Mouse (Mus musculus) stomach, embryonic 15.5 days (tissue): ENCODE data around the gene Eml5. TPM values are rescaled to one million over a fixed set of nuclear protein-coding genes. Genes with fewer than 3 reads are reported as not detected.

ENCODE experiments used
- ATAC-seq: fragments of 200-750 bp; cut with Nextera tagmentation; 2 replicates; pipeline ENCODE4 v1.8.0; 2017; ENCODE audit warnings: low read depth, moderate number of reproducible peaks, moderate TSS enrichment; ENCODE audit not compliant: insufficient read depth, low FRiP score
- H3K27ac ChIP-seq: fragments of 300-500 bp; sonication (generic); 2 replicates; pipeline ENCODE4 v1.5.1; 2015; ENCODE audit warnings: mild to moderate bottlenecking, inconsistent platforms
- H3K27me3 ChIP-seq: fragments of 300-500 bp; sonication (generic); replicated peaks from 2 replicates; pipeline ENCODE4 v1.6.1; 2015; ENCODE audit warnings: inconsistent platforms
- H3K36me3 ChIP-seq: fragments of 300-500 bp; sonication (generic); 2 replicates; pipeline ENCODE4 v1.6.1; 2015; ENCODE audit warnings: inconsistent platforms
- H3K4me1 ChIP-seq: fragments of 300-500 bp; sonication (generic); 2 replicates; pipeline ENCODE4 v1.6.1; 2015; ENCODE audit warnings: inconsistent platforms
- H3K4me2 ChIP-seq: fragments of 300-500 bp; sonication (generic); 2 replicates; pipeline ENCODE4 v1.6.1; 2015; ENCODE audit warnings: mild to moderate bottlenecking, inconsistent platforms
- H3K4me3 ChIP-seq: fragments of 300-500 bp; sonication (generic); replicated peaks from 2 replicates; pipeline ENCODE4 v1.5.1; 2015; ENCODE audit warnings: inconsistent platforms
- H3K9ac ChIP-seq: fragments of 300-500 bp; sonication (generic); 2 replicates; pipeline ENCODE4 v1.6.1; 2015; ENCODE audit warnings: inconsistent platforms
- H3K9me3 ChIP-seq: fragments of 300-500 bp; sonication (generic); 2 replicates; pipeline ENCODE4 v1.6.1; 2016; ENCODE audit warnings: inconsistent platforms
- WGBS: fragments of 180-500 bp; shearing (Covaris S2); methylation state at CpG from one replicate; pipeline ENCODE4 v1.1.7; 2015; 5-methylcytosine and 5-hydroxymethylcytosine counted together
- polyA plus RNA-seq: library from polyadenylated mRNA; unstranded; fragments of >200 nt; fragmentation: Nextera tagmentation; extraction: Ambion mirVana; gene quantifications from 2 replicates; pipeline ENCODE4 v1.2.1, GENCODE M21; 2015

Gene Eml5
- polyA plus RNA-seq, 1 experiment from 2014 or later, result 10.9 TPM

GRCm38 (mm10) chr12:98757636-98758035, 143.6 kb downstream of the Eml5 start:
- no peak overlapping the region for H3K9ac ChIP-seq
- H3K4me2 ChIP-seq, result no peak overlapping the region
- no peaks in the 10 kb centered on the region for H3K9me3 ChIP-seq
- ATAC-seq, result no peak
- H3K4me3 ChIP-seq, result no peak overlapping the region
- H3K4me1 ChIP-seq, result no peaks in the 10 kb centered on the region
- H3K36me3 ChIP-seq, result peaks cover 50% of the 10 kb centered on the region
- H3K27me3 ChIP-seq, result no peaks in the 10 kb centered on the region
- no peak overlapping the region for H3K27ac ChIP-seq
- 83% methylated on average over 6 of the region's 6 CpGs for WGBS

DNA sequence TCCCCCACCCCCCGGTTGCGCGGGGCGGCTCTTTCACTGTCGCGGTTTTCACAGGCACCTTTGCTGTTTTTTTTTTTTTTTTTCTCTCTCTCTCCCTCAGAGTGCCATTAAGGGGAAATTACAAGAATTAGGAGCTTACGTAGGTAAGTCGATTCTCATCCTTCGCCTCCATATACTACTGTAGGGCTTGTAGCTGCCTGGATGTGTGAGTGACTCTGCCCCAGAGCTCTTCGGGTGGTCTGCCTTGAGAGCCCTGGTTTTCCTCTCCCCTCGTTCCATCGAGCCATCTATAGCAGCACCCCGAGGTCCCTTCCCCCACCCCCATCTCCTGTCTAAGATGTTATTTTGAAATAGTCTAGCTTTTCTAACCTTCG, 153.9 kb downstream of the Eml5 start:
- no peaks in the 10 kb centered on the region for H3K27me3 ChIP-seq
- H3K9me3 ChIP-seq, result no peaks in the 10 kb centered on the region
- peaks cover 5% of the 10 kb centered on the region; the same call in 1 of the 2 replicates for H3K4me1 ChIP-seq
- H3K36me3 ChIP-seq, result no peaks in the 10 kb centered on the region
- H3K4me2 ChIP-seq, result peak overlapping the region; percentile 63
- H3K9ac ChIP-seq, result peak overlapping the region; percentile 94
- H3K4me3 ChIP-seq, result peak overlapping the region; percentile 93
- H3K27ac ChIP-seq, result peak overlapping the region; percentile 92
- WGBS, result under 1% methylated on average over 14 of the region's 14 CpGs
- no peak for ATAC-seq

DNA sequence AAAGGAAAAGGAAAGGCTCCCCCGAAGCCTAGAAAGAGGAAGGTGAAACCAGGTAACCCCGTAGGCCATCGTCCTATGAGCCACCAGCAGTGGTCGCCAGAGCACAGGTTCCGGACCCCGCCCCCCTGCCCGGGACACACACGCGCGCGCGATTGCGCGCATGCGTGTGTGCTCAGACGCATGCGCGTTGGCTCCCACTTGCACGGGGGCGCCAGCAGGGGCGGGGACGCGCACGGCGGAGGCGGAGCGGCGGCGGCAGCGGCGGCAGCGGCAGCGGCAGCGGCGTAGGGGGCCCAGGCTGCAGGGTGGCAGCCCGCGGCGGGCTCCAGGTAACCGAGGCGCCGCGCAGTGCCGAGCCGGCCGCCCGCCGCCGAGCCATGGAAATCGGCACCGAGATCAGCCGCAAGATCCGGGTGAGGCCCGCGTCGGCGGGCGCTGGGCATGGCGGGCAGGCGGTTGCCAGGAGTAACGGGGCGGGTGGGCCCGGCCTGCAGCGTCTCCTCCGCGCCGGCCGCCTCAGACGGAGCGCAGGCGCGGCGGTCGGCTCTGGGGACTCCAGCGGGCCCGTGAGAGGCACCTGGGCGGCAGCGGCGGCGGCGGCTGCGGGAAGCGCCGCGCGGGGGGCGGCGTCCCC, 154.4 kb downstream of the Eml5 start, which contains the start of gene Zc3h14:
TSS of gene Zc3h14 (plus strand) at position 219 of the 634 bp plus-strand sequence.
- Histone ChIP-seq H3K4me1 (peaks cover 5% of the 10 kb centered on the region; the same call in 1 of the 2 replicates), H3K9ac (peak within 1 kb of the TSS; percentile 94), H3K27me3 (no peaks in the 10 kb centered on the region), H3K4me3 (peak within 1 kb of the TSS; percentile 93), H3K27ac (peak within 1 kb of the TSS; percentile 92), H3K9me3 (no peaks in the 10 kb centered on the region), H3K36me3 (no peaks in the 10 kb centered on the region), H3K4me2 (peak within 1 kb of the TSS; percentile 63)
- ATAC-seq, result peak; percentile 92
- WGBS, result under 1% methylated on average over 72 of the region's 87 CpGs

DNA sequence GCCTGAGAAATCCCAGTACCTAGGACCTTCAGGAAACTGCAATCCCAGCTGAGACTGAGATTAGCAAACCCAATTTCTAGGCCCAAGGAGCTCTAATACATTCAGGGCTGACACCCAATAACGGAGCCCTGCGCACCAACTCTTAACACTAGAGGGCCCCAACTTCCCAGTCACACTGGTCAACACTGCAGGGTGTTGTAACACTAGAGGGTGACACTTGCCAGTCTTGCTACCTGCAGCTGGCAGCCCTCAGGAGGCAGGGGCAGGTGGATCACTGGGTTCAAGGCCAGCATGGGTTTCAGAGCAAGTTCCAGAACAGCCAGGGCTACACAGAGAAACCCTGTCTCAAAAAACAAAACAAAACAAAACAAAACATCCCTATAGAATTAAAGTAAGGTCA, 155.2 kb downstream of the Eml5 start:
- Histone ChIP-seq H3K9me3 (no peaks in the 10 kb centered on the region), H3K36me3 (no peaks in the 10 kb centered on the region), H3K4me2 (no peak overlapping the region; the same call in 1 of the 2 replicates), H3K9ac (no peak overlapping the region), H3K27me3 (no peaks in the 10 kb centered on the region), H3K4me3 (no peak overlapping the region), H3K27ac (no peak overlapping the region), H3K4me1 (peaks cover 5% of the 10 kb centered on the region; the same call in 1 of the 2 replicates)
- peak; percentile 69; the same call in 1 of the 2 replicates for ATAC-seq
- 18% methylated on average over 2 of the region's 2 CpGs for WGBS

- Histone ChIP-seq H3K36me3 (no peaks in the 10 kb centered on the region), H3K9ac (no peak overlapping the region), H3K4me1 (peaks cover 5% of the 10 kb centered on the region; the same call in 1 of the 2 replicates), H3K4me2 (no peak overlapping the region), H3K27me3 (no peaks in the 10 kb centered on the region), H3K9me3 (no peaks in the 10 kb centered on the region), H3K4me3 (no peak overlapping the region), H3K27ac (no peak overlapping the region)
- no peak for ATAC-seq
- WGBS, result 42% methylated on average over 4 of the region's 4 CpGs
Observed at GRCm38 (mm10) chr12:98745626-98746025, 155.7 kb downstream of the Eml5 start.

DNA sequence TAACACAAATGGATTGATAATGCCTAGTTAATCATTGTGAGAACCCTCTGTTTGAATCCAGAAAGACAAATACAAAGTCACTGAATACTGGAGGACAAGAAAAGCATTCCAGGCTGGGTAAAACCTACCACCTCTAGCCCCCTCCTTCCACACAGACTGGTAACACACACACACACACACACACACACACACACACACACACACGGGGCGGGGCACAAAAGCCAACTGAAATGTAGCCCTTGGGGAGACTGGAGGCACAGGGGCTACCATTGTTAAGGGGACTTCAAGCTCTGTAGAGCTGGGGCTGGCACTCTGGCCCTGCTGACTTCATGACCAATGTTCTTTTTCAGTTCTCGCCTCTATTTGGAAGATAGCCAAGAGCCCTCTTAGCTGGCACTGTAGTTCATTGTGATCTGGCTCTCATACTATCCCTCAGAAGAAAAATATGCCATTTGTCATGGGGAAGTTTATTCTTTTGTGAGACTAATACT, 160.2 kb downstream of the Eml5 start:
- H3K4me1 ChIP-seq, result peaks cover 7% of the 10 kb centered on the region; the same call in 1 of the 2 replicates
- no peaks in the 10 kb centered on the region for H3K36me3 ChIP-seq
- peak; percentile 64 for ATAC-seq
- no peak overlapping the region for H3K4me2 ChIP-seq
- no peak overlapping the region for H3K4me3 ChIP-seq
- peak overlapping the region; percentile 46 for H3K27ac ChIP-seq
- H3K9ac ChIP-seq, result no peak overlapping the region
- no peaks in the 10 kb centered on the region for H3K9me3 ChIP-seq
- H3K27me3 ChIP-seq, result no peaks in the 10 kb centered on the region
- WGBS, result 44% methylated on average over 3 of the region's 3 CpGs

DNA sequence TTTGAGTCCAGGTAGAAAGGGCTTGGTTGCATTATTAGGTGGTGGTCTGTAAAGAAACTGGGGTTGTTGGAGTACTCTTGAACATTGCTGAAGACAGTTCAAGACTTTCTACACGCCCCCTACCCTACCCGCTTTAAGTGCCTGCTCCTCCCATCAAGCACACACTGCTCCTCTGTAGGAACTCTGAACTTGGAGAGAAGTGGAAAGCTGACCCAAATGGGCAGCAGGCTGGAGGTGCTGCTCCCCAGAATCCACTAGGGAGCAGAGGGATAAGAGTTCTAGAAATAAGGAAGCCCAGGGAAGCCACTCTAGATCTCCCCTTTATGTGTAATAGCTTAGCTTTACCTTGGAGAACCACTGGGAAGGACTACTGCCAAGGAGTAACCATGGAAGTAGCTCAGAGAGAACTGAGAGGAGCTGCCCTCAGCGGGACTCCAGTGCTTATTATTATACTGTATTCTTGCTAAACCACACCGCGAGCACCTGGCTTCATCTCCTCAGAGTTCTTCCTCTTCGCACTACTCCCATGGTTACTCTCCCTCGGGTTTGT, 163.4 kb downstream of the Eml5 start:
- ATAC-seq, result no peak
- WGBS, result 12% methylated on average over 7 of the region's 7 CpGs
- peaks cover 14% of the 10 kb centered on the region for H3K4me1 ChIP-seq

DNA sequence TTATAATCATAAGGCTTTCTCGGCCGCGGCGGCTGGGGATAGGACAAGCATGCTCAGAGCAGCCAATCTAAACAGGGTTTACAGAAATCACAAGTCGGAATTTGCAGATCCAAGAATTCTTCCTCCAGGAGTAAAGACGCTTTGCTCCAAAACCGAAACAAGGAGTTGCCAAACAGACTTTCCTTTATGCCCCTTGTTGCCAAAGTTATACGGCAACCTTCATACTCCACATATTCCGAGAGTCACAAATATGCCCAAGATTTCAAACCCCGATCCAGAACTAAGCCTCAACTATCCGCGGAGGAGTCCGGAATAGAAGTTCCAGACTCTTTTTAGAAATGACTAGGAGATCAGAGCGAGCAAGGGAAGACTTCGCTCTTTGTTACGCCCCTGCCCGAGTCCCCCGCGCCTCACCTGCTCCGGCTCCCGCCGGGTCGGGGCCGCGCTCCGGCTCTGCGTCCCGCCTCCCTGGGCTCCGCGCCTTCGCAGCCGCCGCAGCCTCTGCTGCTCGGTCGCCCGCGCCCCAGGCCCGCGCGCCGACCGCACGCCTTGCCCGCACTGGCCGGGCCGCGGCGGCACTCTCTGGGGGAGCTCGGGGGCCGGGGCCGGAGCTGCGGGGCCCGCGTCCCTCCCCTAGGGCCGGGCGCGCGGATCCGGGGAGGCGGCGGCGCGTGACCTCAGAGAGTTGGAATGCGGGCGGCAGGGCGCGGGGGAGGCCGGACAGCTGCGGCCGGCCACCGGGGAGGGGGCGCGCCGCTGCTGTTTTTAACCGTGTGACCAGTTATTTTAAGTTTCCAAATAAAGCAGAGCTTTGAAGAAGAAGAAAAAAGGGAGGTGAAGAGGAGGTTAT, 164.1 kb downstream of the Eml5 start, which contains the start of gene Ptpn21:
TSS of gene Ptpn21 (minus strand) at position 455 of the 850 bp plus-strand sequence.
- under 1% methylated on average over 66 of the region's 75 CpGs for WGBS
- peak; percentile 62; the same call in 1 of the 2 replicates for ATAC-seq
- Histone ChIP-seq H3K9ac (peak within 1 kb of the TSS; percentile 80), H3K36me3 (no peaks in the 10 kb centered on the region), H3K27me3 (no peaks in the 10 kb centered on the region), H3K9me3 (no peaks in the 10 kb centered on the region), H3K4me3 (peak within 1 kb of the TSS; percentile 82), H3K4me1 (peaks cover 14% of the 10 kb centered on the region), H3K4me2 (peak within 1 kb of the TSS; percentile 70), H3K27ac (peak within 1 kb of the TSS; percentile 92)

More for the DNA sequence above, 163.4 kb downstream of the Eml5 start:
- Histone ChIP-seq H3K4me2 (peak overlapping the region; percentile 70), H3K9ac (peak overlapping the region; percentile 80; the same call in 1 of the 2 replicates), H3K27ac (peak overlapping the region; percentile 92), H3K4me3 (peak overlapping the region; percentile 82), H3K9me3 (no peaks in the 10 kb centered on the region), H3K27me3 (no peaks in the 10 kb centered on the region), H3K36me3 (no peaks in the 10 kb centered on the region)

Other genes with a start within 250 kb of the Eml5 start
- gene Ptpn21, start 164.1 kb downstream of the Eml5 start, polyA plus RNA-seq, result 9.2 and 9.9 TPM in 2 replicates
- 101 and 113 TPM in 2 replicates for gene Zc3h14, start 154.5 kb downstream of the Eml5 start, polyA plus RNA-seq
- gene Ttc8, start 19.1 kb upstream of the Eml5 start, polyA plus RNA-seq, result 21.7 and 25.0 TPM in 2 replicates